Mouse (Mus musculus) layer of hippocampus, adult 8-10 months (tissue): ENCODE data around the gene Olfr603. TPM values are rescaled to one million over a fixed set of nuclear protein-coding genes. Genes with fewer than 3 reads are reported as not detected.
"Not testable (repeated sequence)": the region's sequence is repeated elsewhere in the genome, so short reads cannot be mapped to it uniquely, and the experiment has no call there.

Source experiments
- DNase-seq, 2 experiments: peaks; one replicate each; pipeline ENCODE4 v3.0.0; 2022; ENCODE audit warnings: low spot score in 2 of 2
- microRNA-seq, 2 experiments: library from miRNA; unstranded; fragments of <30 nt; microRNA quantifications; one replicate each; pipeline ENCODE4 v1.2.0; 2022
- total RNA-seq, 4 experiments: library from RNA; stranded (reverse); gene quantifications; 2 replicates each; pipeline ENCODE4 v1.2.4; 2022

Olfr603 gene
- not detected for total RNA-seq

DNA sequence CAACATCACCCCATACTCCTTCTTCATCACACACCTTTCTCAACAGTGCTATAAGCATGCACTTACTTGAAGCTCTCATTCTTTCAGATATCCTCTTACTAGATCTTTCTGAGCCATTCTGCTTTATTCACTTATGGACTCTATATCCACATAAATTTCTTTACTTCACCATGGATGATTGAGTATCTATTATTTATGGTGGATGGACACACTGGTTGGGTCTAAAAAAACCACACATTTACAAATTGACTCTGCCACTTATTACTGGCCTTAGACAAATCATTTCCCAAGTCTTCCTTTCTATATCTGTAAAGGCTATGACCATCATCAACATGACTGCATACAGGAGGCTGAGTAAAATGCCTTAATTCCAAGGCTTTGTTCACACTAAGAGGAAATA, at the start of gene Olfr603:
TSS of gene Olfr603 (minus strand) at position 101 of the 400 bp plus-strand sequence.
- no peak for DNase-seq

DNA sequence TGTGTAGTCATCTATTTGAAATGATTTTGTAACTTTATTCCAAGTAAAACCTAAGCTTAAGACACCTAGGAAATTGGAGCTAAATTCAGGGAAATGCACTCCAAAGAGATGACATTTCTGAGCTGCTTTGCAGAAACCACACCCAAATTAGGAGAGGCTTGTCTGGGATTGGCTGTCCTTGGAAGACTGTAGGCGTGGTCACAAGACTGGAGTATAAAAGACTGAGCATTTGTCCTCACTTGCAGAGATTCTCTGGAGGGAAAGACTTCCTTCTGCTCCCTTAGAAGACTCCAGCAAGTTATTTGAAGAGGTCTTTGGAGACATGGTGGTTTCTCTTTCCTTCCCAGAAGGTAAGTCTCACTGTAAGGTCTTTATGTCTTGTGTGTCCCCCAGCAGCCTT, 28.8 kb upstream of the Olfr603 start, which contains the start of gene Usp17lc:
TSS of gene Usp17lc (plus strand) at position 301 of the 400 bp plus-strand sequence.
- not testable (repeated sequence) for DNase-seq

DNA sequence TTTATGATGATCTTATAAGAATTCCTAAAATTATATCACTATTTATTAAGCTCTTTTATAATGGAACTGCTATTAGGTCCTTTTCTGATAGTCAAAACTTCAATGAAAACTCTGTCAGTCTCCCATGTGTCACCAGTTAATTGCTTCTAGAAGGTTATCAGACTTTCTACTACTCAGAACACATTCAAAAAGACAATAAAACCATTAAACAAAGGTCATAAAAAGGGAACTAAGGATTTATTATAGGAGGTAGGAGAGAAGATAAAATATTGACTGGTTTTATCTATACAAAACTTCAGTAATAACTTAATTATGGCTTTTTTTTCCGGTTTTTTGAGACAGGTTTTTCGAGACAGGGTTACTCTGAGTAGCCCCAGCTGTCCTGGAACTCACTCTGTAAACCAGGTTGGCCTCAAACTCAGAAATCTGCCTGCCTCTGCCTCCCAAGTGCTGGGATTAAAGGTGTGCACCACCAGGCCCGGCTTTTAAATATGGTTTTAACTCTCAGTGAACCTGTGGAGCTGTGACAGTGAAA, 20.6 kb upstream of the Olfr603 start:
- DNase-seq: not testable (repeated sequence)

DNA sequence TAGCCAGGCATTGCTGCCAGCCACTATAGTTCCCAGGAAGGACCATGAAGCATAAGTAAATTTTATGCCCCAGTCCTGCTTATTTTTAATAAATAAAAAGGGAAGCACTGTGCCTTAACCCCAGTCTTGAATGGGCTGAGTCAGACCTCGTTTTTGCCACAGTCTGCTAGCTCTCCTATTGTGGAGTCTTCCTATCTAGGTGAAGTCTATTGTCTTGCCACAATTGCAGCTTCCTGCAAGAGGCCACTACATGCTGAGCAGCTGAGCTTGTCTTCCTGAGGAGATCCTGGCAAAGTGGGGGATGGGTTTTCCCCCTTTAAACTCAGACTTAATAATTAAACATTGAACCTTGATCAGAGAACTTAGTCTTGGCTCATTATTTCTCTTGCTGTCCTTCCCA, 13.0 kb upstream of the Olfr603 start:
- DNase-seq: no peak

DNA sequence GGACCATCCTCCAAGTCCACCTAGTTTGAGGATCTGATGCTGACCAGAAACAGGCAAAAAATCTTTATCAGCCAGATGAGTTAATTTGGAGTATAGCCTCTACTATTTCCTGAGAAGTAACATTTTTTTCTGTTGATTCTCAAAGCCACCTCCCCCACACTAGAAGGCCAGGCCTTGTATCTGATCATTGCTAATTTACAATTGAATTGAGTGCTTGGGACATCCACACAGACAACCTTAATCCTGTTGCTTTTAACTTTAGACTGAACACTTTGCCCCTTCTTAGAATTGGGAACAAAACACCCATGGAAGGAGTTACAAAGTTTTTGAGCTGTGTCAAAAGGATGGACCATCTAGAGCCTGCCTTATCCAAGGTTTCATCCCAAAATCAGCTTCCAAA, 11.8 kb upstream of the Olfr603 start:
- DNase-seq: no peak

DNA sequence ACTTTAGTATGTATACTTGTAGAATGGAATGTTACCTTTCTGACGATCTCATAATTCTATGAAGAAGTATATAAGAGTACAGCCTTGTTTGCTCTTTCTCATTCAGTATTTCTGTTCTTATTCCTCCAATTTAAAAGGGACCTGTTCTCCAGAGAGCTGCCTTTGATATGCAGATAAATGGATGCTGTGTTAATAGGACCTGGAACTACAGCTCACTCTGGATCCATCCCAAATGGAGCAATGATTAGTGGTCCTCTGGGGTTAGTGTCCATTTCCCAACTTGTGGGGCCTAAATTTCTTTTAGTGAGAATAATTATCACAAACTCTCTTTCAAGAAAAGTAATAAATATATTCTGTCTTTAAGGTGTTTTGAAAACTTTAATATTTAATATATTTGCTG, 23.4 kb downstream of the Olfr603 start, which contains the start of gene Olfr601:
TSS of gene Olfr601 (minus strand) at position 101 of the 400 bp plus-strand sequence.
- DNase-seq: no peak

DNA sequence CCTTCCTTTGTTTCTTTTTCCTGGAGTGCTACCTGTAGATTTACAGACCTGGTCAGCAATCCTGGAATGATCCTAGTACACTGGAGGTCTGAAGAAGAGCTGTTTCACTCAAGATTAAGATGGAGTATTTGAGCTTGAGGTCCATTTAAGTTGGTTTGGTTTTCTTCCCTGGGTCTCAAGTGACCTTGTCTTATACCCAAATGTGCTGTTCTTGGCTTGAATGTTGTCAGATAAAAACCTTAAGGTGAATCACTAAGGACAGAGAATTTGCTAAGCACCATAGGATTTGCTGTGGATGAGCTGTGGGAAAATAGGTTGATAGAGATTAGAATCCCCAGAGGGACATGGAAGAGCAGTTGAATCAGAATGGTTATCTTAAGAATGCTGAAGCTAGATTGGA, 36.4 kb downstream of the Olfr603 start, which contains the start of gene Olfr600:
TSS of gene Olfr600 (minus strand) at position 101 of the 400 bp plus-strand sequence.
- DNase-seq: no peak

DNA sequence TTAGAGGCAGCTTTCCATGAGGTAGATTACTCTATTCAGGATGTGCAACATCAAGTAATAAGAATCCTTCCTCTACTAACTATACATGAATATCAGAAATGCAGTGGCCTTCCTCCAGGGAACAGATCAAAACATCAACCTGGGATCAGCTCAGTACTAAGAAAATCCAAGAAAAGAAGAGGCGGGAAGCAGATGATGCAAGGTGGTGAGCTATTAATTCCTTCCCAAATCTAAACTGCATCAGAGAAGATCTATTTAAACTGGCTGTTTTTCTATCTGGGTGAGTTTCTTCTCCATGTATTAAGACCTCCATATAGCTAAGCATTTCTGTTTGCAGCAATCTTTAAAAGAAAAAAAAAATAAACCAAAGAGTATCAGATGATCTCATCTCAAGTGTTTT, 50.4 kb downstream of the Olfr603 start, which contains the start of gene Olfr599:
TSS of gene Olfr599 (plus strand) at position 301 of the 400 bp plus-strand sequence.
- DNase-seq: no peak

Small RNA genes lying within 50 kb of the gene (microRNA-seq; reads per million reads assigned to microRNA genes)
- gene Gm25774: 0 reads per million in 2 experiments

Other genes with a start within 250 kb of the Olfr603 start
- not detected for gene Olfr588-ps1, start 245.3 kb downstream of the Olfr603 start, total RNA-seq
- gene Olfr589, start 229.8 kb downstream of the Olfr603 start, total RNA-seq: not detected
- gene Olfr591, start 207.8 kb downstream of the Olfr603 start, total RNA-seq: not detected
- not detected for gene Olfr592, start 201.4 kb downstream of the Olfr603 start, total RNA-seq
- gene Olfr593, start 174.3 kb downstream of the Olfr603 start, total RNA-seq: not detected
- not detected for gene Olfr594, start 169.2 kb downstream of the Olfr603 start, total RNA-seq
- gene Usp17ld, start 133.7 kb downstream of the Olfr603 start, total RNA-seq: not detected
- gene Olfr596, start 80.5 kb downstream of the Olfr603 start, total RNA-seq: not detected
- gene Olfr597, start 69.9 kb downstream of the Olfr603 start, total RNA-seq: not detected
- gene Olfr598, start 62.6 kb downstream of the Olfr603 start, total RNA-seq: not detected
- not detected for gene Olfr599, start 50.3 kb downstream of the Olfr603 start, total RNA-seq
- gene Olfr600, start 36.5 kb downstream of the Olfr603 start, total RNA-seq: not detected
- not detected for gene Olfr601, start 23.5 kb downstream of the Olfr603 start, total RNA-seq
- not detected for gene Usp17lc, start 28.9 kb upstream of the Olfr603 start, total RNA-seq
- not detected for gene Olfr605, start 59.3 kb upstream of the Olfr603 start, total RNA-seq
- gene Olfr606, start 62.9 kb upstream of the Olfr603 start, total RNA-seq: not detected
- gene Olfr607, start 78.0 kb upstream of the Olfr603 start, total RNA-seq: not detected
- gene Olfr608, start 83.7 kb upstream of the Olfr603 start, total RNA-seq: not detected
- gene Olfr609, start 111.9 kb upstream of the Olfr603 start, total RNA-seq: not detected
- gene Olfr610, start 125.9 kb upstream of the Olfr603 start, total RNA-seq: not detected
- gene Olfr611, start 134.7 kb upstream of the Olfr603 start, total RNA-seq: not detected
- not detected for gene Olfr612, start 156.5 kb upstream of the Olfr603 start, total RNA-seq
- not detected for gene Olfr613, start 161.9 kb upstream of the Olfr603 start, total RNA-seq
- gene Olfr615, start 169.9 kb upstream of the Olfr603 start, total RNA-seq: not detected
- gene Olfr616, start 183.0 kb upstream of the Olfr603 start, total RNA-seq: not detected
- gene Olfr617, start 186.9 kb upstream of the Olfr603 start, total RNA-seq: not detected
- not detected for gene Olfr618, start 203.9 kb upstream of the Olfr603 start, total RNA-seq
- not detected for gene Olfr619, start 214.4 kb upstream of the Olfr603 start, total RNA-seq
- not detected for gene Olfr620, start 226.4 kb upstream of the Olfr603 start, total RNA-seq